Mouse (Mus musculus) testis, adult 2 months (tissue): Measurements from ENCODE around the gene Adamts9. TPM values are rescaled to one million over a fixed set of nuclear protein-coding genes. Genes with fewer than 3 reads are reported as not detected.

Experiments used
- H3K27ac ChIP-seq: fragments of 200-500 bp; 2 replicates; pipeline ENCODE4 v1.5.1; 2012; ENCODE audit warnings: low read depth, low read length; ENCODE audit not compliant: control insufficient read depth, insufficient read depth
- H3K27me3 ChIP-seq: fragments of 200-500 bp; 2 replicates; pipeline ENCODE4 v1.6.1; 2012; ENCODE audit warnings: mild to moderate bottlenecking, low read length, moderate library complexity; ENCODE audit not compliant: control insufficient read depth, insufficient read depth
- H3K36me3 ChIP-seq: fragments of 200-500 bp; 2 replicates; pipeline ENCODE4 v1.6.1; 2012; ENCODE audit warnings: mild to moderate bottlenecking, low read length; ENCODE audit not compliant: control insufficient read depth, insufficient read depth
- H3K4me1 ChIP-seq: fragments of 200-500 bp; 2 replicates; pipeline ENCODE4 v1.6.1; 2012; ENCODE audit warnings: low read length; ENCODE audit not compliant: control insufficient read depth, insufficient read depth
- H3K4me3 ChIP-seq: fragments of 200-500 bp; 2 replicates; pipeline ENCODE4 v1.5.1; 2012; ENCODE audit warnings: low read depth, mild to moderate bottlenecking, low read length, moderate library complexity, mixed read lengths; ENCODE audit not compliant: control insufficient read depth
- CTCF ChIP-seq: fragments of 200-500 bp; IDR thresholded peaks from 2 replicates; pipeline ENCODE4 v1.5.1; 2012; ENCODE audit warnings: low read depth, mild to moderate bottlenecking, inconsistent platforms, low read length, moderate library complexity; ENCODE audit not compliant: control insufficient read depth, insufficient read depth, insufficient replicate concordance
- POLR2A ChIP-seq: fragments of 200-500 bp; IDR thresholded peaks from 2 replicates; pipeline ENCODE4 v1.6.1; 2012; ENCODE audit warnings: low read depth, mild to moderate bottlenecking, inconsistent platforms, low read length, moderate library complexity; ENCODE audit not compliant: control insufficient read depth
- polyA plus RNA-seq: library from polyadenylated mRNA; depleted of rRNA; stranded (reverse); fragments of >200 nt; gene quantifications from 2 replicates; pipeline ENCODE4 v1.2.3, GENCODE M21; 2012

The Adamts9 gene
- polyA plus RNA-seq, 1 experiment, result 1.3 TPM

- Histone ChIP-seq H3K27ac (no peak overlapping the region), H3K4me1 (no peaks in the 10 kb centered on the region), H3K36me3 (no peaks in the 10 kb centered on the region), H3K27me3 (no peaks in the 10 kb centered on the region), H3K4me3 (no peak overlapping the region)
- TF ChIP-seq POLR2A, result no peak
- TF ChIP-seq CTCF, result no peak
Observed at GRCm38 (mm10) chr6:92921843-92922242, 21.4 kb downstream of the Adamts9 start.

- H3K4me3 ChIP-seq, result no peak overlapping the region
- TF ChIP-seq POLR2A, result no peak
- TF ChIP-seq CTCF, result no peak
- H3K27ac ChIP-seq, result no peak overlapping the region
- H3K27me3 ChIP-seq, result no peaks in the 10 kb centered on the region
- no peaks in the 10 kb centered on the region for H3K36me3 ChIP-seq
- H3K4me1 ChIP-seq, result no peaks in the 10 kb centered on the region
Observed at GRCm38 (mm10) chr6:92920938-92921689, 22.2 kb downstream of the Adamts9 start.

GRCm38 (mm10) chr6:92910611-92911010 is 32.7 kb downstream of the Adamts9 start:
- Histone ChIP-seq H3K4me1 (no peaks in the 10 kb centered on the region), H3K36me3 (no peaks in the 10 kb centered on the region), H3K4me3 (no peak overlapping the region), H3K27ac (no peak overlapping the region), H3K27me3 (no peaks in the 10 kb centered on the region)
- TF ChIP-seq POLR2A, result no peak
- TF ChIP-seq CTCF, result no peak

- no peak for TF ChIP-seq POLR2A
- no peak for TF ChIP-seq CTCF
- H3K4me3 ChIP-seq, result no peak overlapping the region
- no peaks in the 10 kb centered on the region for H3K36me3 ChIP-seq
- H3K4me1 ChIP-seq, result no peaks in the 10 kb centered on the region
- no peaks in the 10 kb centered on the region for H3K27me3 ChIP-seq
- no peak overlapping the region for H3K27ac ChIP-seq
Observed at GRCm38 (mm10) chr6:92909361-92909760, 33.9 kb downstream of the Adamts9 start.

- no peak overlapping the region for H3K27ac ChIP-seq
- H3K4me1 ChIP-seq, result no peaks in the 10 kb centered on the region
- H3K4me3 ChIP-seq, result no peak overlapping the region
- H3K27me3 ChIP-seq, result no peaks in the 10 kb centered on the region
- TF ChIP-seq CTCF, result no peak
- no peak for TF ChIP-seq POLR2A
- no peaks in the 10 kb centered on the region for H3K36me3 ChIP-seq
Observed at GRCm38 (mm10) chr6:92905922-92906321, 37.4 kb downstream of the Adamts9 start.

- H3K4me3 ChIP-seq, result no peak overlapping the region
Observed at GRCm38 (mm10) chr6:92904491-92904890, 38.8 kb downstream of the Adamts9 start.

GRCm38 (mm10) chr6:92904037-92904436 is 39.3 kb downstream of the Adamts9 start:
- Histone ChIP-seq H3K4me3 (no peak overlapping the region), H3K4me1 (no peaks in the 10 kb centered on the region), H3K27ac (no peak overlapping the region), H3K27me3 (no peaks in the 10 kb centered on the region), H3K36me3 (no peaks in the 10 kb centered on the region)
- no peak for TF ChIP-seq POLR2A
- TF ChIP-seq CTCF, result no peak

More at GRCm38 (mm10) chr6:92904491-92904890, 38.8 kb downstream of the Adamts9 start:
- no peak for TF ChIP-seq POLR2A
- TF ChIP-seq CTCF, result no peak
- Histone ChIP-seq H3K36me3 (no peaks in the 10 kb centered on the region), H3K27ac (no peak overlapping the region), H3K4me1 (no peaks in the 10 kb centered on the region), H3K27me3 (no peaks in the 10 kb centered on the region)

- H3K4me1 ChIP-seq, result no peaks in the 10 kb centered on the region
- no peaks in the 10 kb centered on the region for H3K36me3 ChIP-seq
- no peak overlapping the region for H3K4me3 ChIP-seq
- no peaks in the 10 kb centered on the region for H3K27me3 ChIP-seq
- H3K27ac ChIP-seq, result no peak overlapping the region
- TF ChIP-seq CTCF, result no peak
- no peak for TF ChIP-seq POLR2A
Observed at GRCm38 (mm10) chr6:92891535-92891934, 51.8 kb downstream of the Adamts9 start.
